Mouse (Mus musculus): ENCODE measurements around the gene BC004004.
"Not testable (repeated sequence)": the region's sequence is repeated elsewhere in the genome, so short reads cannot be mapped to it uniquely, and the experiment has no call there.

The BC004004 gene

DNA sequence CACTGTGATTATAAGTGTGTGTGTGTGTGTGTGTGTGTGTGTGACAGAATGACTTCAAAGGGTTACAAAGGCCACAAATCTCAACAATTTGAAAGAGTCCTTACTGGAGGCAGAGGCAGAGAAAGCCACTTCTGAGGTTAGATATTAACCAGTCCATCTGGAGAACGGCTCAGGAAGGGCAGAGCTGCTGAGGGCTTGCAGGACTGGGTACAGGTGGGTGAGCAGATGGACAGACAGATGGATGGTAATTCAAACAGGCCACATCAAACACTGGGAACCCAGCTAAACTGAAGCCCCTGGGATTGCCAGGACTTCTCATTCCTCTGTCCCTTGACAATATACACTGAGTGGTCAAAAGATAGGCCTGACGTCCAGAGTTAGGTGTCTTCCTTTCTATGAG is 80.4 kb downstream of the BC004004 start:
- DNase-seq (ENCODE audit: low read depth), result no peak

DNA sequence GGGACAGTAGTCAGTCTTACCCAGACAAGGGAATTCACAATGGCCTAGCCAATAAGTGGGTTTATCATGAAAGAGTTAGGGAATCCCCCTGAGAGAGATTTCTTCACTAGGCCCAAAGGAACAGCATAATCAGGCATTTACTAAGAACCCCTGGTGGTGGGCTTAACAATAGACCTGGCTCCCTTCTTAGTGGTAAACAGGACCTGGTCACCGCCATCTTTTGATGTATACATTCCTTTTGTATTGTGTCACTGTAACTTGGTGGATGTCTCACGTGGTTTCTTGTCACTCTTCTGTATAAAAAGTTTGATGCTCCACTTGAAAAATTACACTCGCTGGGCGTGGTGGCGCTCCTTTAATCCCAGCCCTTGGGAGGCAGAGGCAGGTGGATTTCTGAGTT is 82.5 kb downstream of the BC004004 start:
- not testable (repeated sequence) for DNase-seq (ENCODE audit: low read depth)

DNA sequence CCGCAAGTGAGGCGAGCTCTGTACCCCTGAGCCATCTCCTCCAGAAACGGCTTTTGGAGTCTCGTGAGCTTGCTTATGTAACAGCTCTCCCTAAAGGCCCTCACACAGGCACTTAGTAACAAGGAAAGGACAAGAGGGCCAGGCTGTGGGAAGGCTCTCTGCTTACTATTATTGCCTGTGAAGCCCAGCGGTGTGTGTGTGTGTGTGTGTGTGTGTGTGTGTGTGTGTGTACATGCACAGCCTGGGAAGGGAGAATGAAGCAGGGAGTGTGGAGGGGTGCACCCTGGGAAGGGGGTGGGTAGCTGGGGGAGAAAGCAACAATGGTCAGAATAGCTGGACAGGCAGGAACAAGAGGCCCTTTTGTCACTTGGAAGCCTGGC is 86.9 kb downstream of the BC004004 start:
- no peak for DNase-seq (ENCODE audit: low read depth)

DNA sequence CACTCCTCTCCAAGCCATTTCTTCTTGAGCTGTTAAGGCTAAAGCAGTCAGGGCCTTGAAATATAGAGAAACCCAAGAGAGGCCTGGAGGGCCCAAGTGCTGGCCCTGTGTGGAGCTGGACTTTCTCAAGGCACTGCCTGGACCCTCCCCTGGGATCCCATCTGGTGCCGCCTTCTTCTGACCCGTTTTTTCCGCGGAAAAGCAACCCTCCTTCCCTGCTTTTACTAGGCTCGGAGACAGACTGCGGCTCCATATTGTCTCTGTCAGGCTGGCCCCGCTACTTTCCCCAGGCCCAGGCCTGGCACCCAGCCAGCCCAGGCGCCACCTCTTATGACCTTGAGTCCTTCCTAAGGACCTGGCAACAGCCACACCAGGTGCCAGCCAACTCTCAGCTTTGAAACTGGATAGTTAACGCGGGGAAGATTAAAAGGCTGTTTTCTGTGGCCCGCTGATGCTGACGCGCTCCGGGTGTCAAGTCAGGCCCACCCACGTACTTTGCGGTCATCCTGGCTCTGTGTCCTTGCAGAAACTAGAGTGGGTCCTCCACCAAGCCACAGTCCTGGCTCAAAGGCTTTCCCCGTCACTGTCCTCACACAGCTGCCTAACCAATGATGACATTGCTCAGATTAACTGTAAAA is 87.4 kb downstream of the BC004004 start:
- no peak for DNase-seq (ENCODE audit: low read depth)

DNA sequence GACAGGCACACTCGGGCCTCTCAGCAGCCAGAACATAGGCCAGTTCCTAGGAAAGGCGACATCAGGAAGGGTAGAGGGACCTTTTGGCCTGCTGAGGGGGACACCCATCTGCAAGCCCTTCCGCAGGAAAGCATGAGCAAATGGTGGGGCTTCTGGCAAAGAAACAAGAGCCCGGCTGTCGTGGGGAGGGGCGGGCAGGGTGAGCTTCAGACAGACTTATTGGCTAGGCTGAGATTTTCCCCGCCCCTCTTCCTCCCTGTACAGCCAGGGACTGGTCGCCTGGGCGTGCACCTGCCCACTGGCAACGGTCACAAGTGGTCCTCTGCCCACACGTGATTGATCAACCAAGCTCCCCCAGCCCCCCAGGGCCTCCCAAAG is 87.9 kb downstream of the BC004004 start:
- no peak for DNase-seq (ENCODE audit: low read depth)

DNA sequence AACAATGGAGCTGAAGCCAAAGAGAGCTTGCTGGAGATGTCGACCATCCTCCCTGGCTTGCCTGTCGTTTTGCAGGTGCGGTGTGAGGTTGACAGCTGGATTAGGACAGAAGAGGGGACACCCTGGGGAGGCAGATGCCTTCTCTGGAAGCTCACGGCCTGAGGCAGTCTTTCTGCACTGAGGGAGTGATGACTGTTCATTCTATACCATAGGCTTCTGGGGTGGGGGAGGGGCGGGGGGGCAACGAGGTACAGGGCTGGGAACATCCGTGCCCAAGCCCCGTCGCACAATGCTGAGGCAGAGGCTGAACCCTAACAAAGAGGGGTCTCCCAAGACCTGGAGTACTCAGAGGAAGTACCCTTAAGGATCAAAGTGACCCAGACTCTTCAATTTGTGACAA is 88.3 kb downstream of the BC004004 start:
- DNase-seq (ENCODE audit: low read depth), result no peak

DNA sequence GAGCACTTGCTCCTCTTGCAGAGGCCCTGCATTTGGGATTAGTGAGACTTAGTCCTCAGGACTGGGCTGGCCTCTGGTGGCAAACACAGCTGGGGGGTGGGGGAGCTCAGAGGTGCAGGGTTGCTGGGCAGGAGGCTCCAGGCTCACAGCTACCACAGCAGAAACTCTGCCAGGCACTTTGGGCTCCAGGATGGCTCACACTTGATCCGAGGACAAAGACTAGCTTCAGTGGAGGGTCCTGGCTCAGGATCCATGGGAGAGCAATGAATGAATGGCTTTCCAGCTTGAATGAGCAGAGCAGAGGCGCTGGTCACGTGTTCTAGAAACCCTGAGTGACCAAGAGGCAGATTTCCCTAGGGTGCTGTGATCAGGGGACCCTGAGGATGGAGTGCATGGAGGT is 90.3 kb downstream of the BC004004 start:
- no peak for DNase-seq (ENCODE audit: low read depth)

DNA sequence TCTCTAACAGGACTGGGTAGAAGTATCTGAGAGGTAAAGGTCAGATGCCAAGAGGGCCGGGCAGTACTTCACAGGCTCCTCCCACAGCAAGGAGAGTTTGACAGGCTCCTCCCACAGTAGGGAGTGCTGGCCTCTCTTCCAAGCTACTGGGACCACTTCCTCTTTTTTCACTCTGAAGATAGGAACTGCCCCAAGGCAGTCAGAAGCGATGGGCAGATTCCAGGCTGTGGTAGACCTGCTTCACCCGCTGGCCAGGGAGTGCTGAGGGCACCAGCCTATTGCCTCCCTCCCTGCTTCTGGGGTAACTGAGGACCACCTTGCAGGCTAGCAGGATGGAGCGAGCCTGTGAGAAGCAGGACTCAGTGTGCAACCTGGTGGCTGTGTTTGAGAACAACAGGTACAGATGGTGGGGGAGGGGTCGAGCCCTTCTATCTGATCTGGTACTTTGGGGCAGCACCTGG is 92.2 kb downstream of the BC004004 start, which contains the start of gene Fgd2:
Gene Fgd2 (plus strand): TSS at position 154 of the 461 bp plus-strand sequence.
- no peak for DNase-seq (ENCODE audit: low read depth)

DNA sequence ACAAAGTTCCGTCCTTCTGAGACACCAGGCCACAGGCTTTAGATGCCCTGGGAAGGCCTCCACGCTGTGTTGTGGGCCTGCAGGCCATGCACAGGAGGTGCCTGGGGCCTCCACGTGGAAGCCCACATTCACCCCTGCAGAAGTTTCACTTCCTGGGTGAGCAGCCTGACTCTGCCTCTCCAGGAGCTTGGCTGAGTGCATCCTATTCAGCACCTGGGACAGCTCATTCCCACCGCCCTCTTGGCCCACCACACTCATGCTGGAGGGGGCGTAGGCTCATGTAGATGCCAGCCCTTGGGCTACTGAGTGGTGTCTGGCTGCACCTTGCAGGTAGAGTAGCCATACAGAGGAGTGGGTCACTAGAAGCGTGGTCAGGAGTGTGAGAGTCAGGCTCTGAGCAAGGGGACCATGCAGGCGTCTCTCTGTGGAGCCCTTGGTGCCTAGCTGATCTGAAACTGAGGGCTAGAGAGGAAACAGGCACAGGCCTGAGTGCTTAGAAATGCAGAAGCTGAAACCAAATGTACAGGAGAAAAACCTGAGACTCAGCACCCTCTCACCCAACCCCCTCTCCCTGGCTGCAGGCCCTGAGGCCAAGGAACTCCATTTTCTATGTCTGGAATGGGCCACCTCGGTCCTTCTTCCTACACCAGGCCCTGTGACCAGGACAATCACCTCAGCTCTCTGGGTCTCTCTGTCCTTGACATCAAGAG is 93.5 kb downstream of the BC004004 start:
- DNase-seq (ENCODE audit: low read depth), result no peak

DNA sequence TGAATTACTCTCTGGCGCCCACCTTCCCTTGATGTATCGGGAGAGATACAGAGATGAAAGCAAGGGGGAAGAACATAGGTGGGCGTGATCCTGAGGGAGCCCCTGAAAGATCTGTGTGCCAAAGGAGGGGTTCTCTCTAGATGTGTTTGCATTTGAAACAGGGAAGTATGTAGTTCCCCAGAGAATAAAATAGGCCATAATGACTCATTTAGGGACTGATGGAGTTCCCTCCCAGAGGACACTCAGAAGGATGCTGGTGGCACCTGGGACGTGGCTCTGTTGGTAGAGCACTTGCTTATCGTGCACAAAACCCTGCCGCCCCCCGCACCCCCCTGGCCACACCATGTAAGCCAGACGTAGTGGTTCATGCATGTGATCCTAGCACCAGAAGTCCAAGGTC is 94.5 kb downstream of the BC004004 start:
- DNase-seq (ENCODE audit: low read depth), result no peak
